Mouse (Mus musculus): ENCODE measurements around the gene Smndc1.

Gene Smndc1

GRCm38 (mm10) chr19:53344062-53344461 lies 46.3 kb downstream of the Smndc1 start:
- DNase-seq (ENCODE audit: extremely low spot score, low spot score), result no peak

- DNase-seq (ENCODE audit: extremely low spot score, low spot score), result no peak
Measured at GRCm38 (mm10) chr19:53343174-53343881, 47.0 kb downstream of the Smndc1 start.

- no peak for DNase-seq (ENCODE audit: extremely low spot score, low spot score)
Measured at GRCm38 (mm10) chr19:53340423-53340822, 50.0 kb downstream of the Smndc1 start.

- DNase-seq (ENCODE audit: extremely low spot score, low spot score), result no peak
Measured at GRCm38 (mm10) chr19:53335241-53335640, 55.1 kb downstream of the Smndc1 start.

GRCm38 (mm10) chr19:53333730-53334129 lies 56.6 kb downstream of the Smndc1 start:
- DNase-seq (ENCODE audit: extremely low spot score, low spot score), result no peak

GRCm38 (mm10) chr19:53331882-53332500 lies 58.4 kb downstream of the Smndc1 start:
- DNase-seq (ENCODE audit: extremely low spot score, low spot score), result no peak

- peak; percentile 66 for DNase-seq (ENCODE audit: extremely low spot score, low spot score)
Measured at GRCm38 (mm10) chr19:53329992-53330381, 60.4 kb downstream of the Smndc1 start.
